Mouse (Mus musculus) monocyte, adult 2 months (primary cell): ENCODE data around the gene Arfgef2.

Experiments
- DNase-seq, 2 experiments: peaks; one replicate each; pipeline ENCODE4 v3.0.0; 2022; ENCODE audit warnings: low spot score in 2 of 2, low read depth in 1 of 2

Gene Arfgef2

GRCm38 (mm10) chr2:166903719-166904282, 98.4 kb downstream of the Arfgef2 start:
- no peak for DNase-seq

- peak; percentile 93 to 96 for DNase-seq
Observed at GRCm38 (mm10) chr2:166905711-166906522, 100.5 kb downstream of the Arfgef2 start, which contains the start of gene Cse1l. Gene Cse1l (plus strand): TSS chr2:166906040.

GRCm38 (mm10) chr2:166906523-166907182, 101.3 kb downstream of the Arfgef2 start:
- DNase-seq, result peak; percentile 31 to 54

- no peak for DNase-seq
Observed at GRCm38 (mm10) chr2:166909729-166910128, 104.3 kb downstream of the Arfgef2 start.

GRCm38 (mm10) chr2:166910536-166910935, 105.1 kb downstream of the Arfgef2 start:
- no peak for DNase-seq

GRCm38 (mm10) chr2:166923971-166924370, 118.6 kb downstream of the Arfgef2 start:
- no peak for DNase-seq

GRCm38 (mm10) chr2:166933943-166934342, 128.6 kb downstream of the Arfgef2 start:
- DNase-seq, result no peak

GRCm38 (mm10) chr2:166934416-166934815, 129.0 kb downstream of the Arfgef2 start:
- no peak for DNase-seq

GRCm38 (mm10) chr2:166935582-166935981, 130.2 kb downstream of the Arfgef2 start:
- DNase-seq, result no peak

GRCm38 (mm10) chr2:166936166-166936565, 130.8 kb downstream of the Arfgef2 start:
- no peak for DNase-seq

- no peak for DNase-seq
Observed at GRCm38 (mm10) chr2:166943146-166943545, 137.8 kb downstream of the Arfgef2 start.

- no peak for DNase-seq
Observed at GRCm38 (mm10) chr2:166944346-166944745, 139.0 kb downstream of the Arfgef2 start.

GRCm38 (mm10) chr2:166945456-166945855, 140.1 kb downstream of the Arfgef2 start:
- DNase-seq, result no peak
